Mouse (Mus musculus): ENCODE measurements around the gene Srrm1.

Gene Srrm1

GRCm38 (mm10) chr4:135272640-135273306, 80.3 kb downstream of the Srrm1 start, which contains the start of gene Clic4:
Gene Clic4 (minus strand): TSS chr4:135272814.
- in situ Hi-C loops (cut with MboI): no loop called here

GRCm38 (mm10) chr4:135271881-135272616, 81.1 kb downstream of the Srrm1 start:
- in situ Hi-C loops (cut with MboI): no loop called here

- in situ Hi-C loops (cut with MboI): no loop called here
Observed at GRCm38 (mm10) chr4:135271419-135271828, 81.7 kb downstream of the Srrm1 start.

Measured in mature B cell (primary cell).